Mouse (Mus musculus) myocyte (in vitro differentiated cells): ENCODE measurements around the gene Ism2.

Experiments used
- CEBPB ChIP-seq: IDR thresholded peaks from 2 replicates; pipeline ENCODE4 v1.6.1; 2011; ENCODE audit warnings: mild to moderate bottlenecking, moderate library complexity; ENCODE audit not compliant: poor library complexity, insufficient read depth, severe bottlenecking
- E2F4 ChIP-seq: IDR thresholded peaks from one replicate; pipeline ENCODE4 v1.6.1; 2011; ENCODE audit warnings: mild to moderate bottlenecking, control low read depth, moderate library complexity; ENCODE audit not compliant: insufficient read depth
- MAX ChIP-seq: IDR thresholded peaks from one replicate; pipeline ENCODE4 v1.6.1; 2011; ENCODE audit warnings: low read depth, mild to moderate bottlenecking, control low read depth
- MYOG ChIP-seq, 3 experiments: IDR thresholded peaks; one replicate each; pipeline ENCODE4 v1.6.1; 2011; ENCODE audit warnings: control low read depth in 2 of 3, low read depth in 2 of 3, mild to moderate bottlenecking in 2 of 3; ENCODE audit not compliant: insufficient read length in 2 of 3, control insufficient read depth in 1 of 3, insufficient read depth in 1 of 3
- POLR2A ChIP-seq: IDR thresholded peaks from one replicate; pipeline ENCODE4 v1.6.1; 2011; ENCODE audit warnings: low read depth, mild to moderate bottlenecking, control low read depth, moderate library complexity; ENCODE audit not compliant: insufficient read length
- POLR2AphosphoS2 ChIP-seq: IDR thresholded peaks from one replicate; pipeline ENCODE4 v1.6.1; 2011; ENCODE audit warnings: low read depth, control low read depth; ENCODE audit not compliant: insufficient read length
- SRF ChIP-seq: IDR thresholded peaks from one replicate; pipeline ENCODE4 v1.6.1; 2011; ENCODE audit warnings: low read depth; ENCODE audit not compliant: control insufficient read depth, insufficient read length
- TCF12 ChIP-seq: IDR thresholded peaks from one replicate; pipeline ENCODE4 v1.6.1; 2011; ENCODE audit warnings: mild to moderate bottlenecking, control low read depth; ENCODE audit not compliant: poor library complexity, insufficient read depth, severe bottlenecking
- TCF3 ChIP-seq: IDR thresholded peaks from one replicate; pipeline ENCODE4 v1.6.1; 2011; ENCODE audit warnings: low read depth, control low read depth; ENCODE audit not compliant: insufficient read length
- USF1 ChIP-seq: IDR thresholded peaks from one replicate; pipeline ENCODE4 v1.6.1; 2011; ENCODE audit warnings: low read depth, mild to moderate bottlenecking, control low read depth, moderate library complexity

DNA sequence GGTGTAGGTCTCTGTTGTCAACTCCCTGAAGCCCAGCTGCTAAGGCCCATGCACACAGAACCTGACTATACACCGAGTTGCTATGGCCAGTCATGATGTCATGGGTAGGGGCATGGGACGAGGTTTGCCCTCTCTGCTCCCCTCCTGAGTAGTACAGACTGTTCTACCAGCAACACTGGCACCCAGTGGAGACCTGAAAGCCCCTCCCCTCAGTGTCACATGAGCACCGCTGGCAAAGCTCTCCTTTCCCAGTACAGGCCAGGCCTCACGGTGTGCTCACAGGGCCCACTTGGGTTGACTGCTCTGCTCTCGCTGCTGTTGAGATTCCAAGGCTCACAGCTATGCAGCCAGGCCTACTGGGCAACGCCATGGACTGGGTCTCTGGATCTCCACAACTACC lies 5.6 kb downstream of the Ism2 start:
- TF ChIP-seq MYOG (IDR thresholded peaks at IDR 0.05; ENCODE audit: control insufficient read depth in 1 of 3, insufficient read depth in 1 of 3, insufficient read length in 2 of 3, low read depth in 2 of 3): no peak
- no peak for TF ChIP-seq TCF12
- TF ChIP-seq USF1: no peak
- TF ChIP-seq MAX: no peak
- no peak for TF ChIP-seq POLR2A
- no peak for TF ChIP-seq POLR2AphosphoS2
- no peak for TF ChIP-seq TCF3
- no peak for TF ChIP-seq SRF
- TF ChIP-seq CEBPB: no peak
- no peak for TF ChIP-seq E2F4
